Mouse (Mus musculus) hindbrain, embryonic 12.5 days (tissue): Measurements from ENCODE around the gene Uvrag. TPM values are rescaled to one million over a fixed set of nuclear protein-coding genes. Genes with fewer than 3 reads are reported as not detected.
A peak's percentile ranks its signal among the peaks of the same experiment; 100 is the strongest.
"Not testable (repeated sequence)": the region's sequence is repeated elsewhere in the genome, so short reads cannot be mapped to it uniquely, and the experiment has no call there.

Source experiments
- ATAC-seq: fragments of 200-750 bp; cut with Nextera tagmentation; 2 replicates; pipeline ENCODE4 v1.8.0; 2017; ENCODE audit warnings: moderate TSS enrichment; ENCODE audit not compliant: low FRiP score
- H3K27ac ChIP-seq: fragments of 300-500 bp; sonication (generic); 2 replicates; pipeline ENCODE4 v1.5.1; 2016; ENCODE audit warnings: mild to moderate bottlenecking
- H3K27me3 ChIP-seq: fragments of 300-500 bp; sonication (generic); 2 replicates; pipeline ENCODE4 v1.6.1; 2016; ENCODE audit warnings: mild to moderate bottlenecking
- H3K36me3 ChIP-seq: fragments of 300-500 bp; sonication (generic); 2 replicates; pipeline ENCODE4 v1.6.1; 2016; ENCODE audit warnings: mild to moderate bottlenecking
- H3K4me1 ChIP-seq: fragments of 300-500 bp; sonication (generic); 2 replicates; pipeline ENCODE4 v1.6.1; 2016
- H3K4me2 ChIP-seq: fragments of 300-500 bp; sonication (generic); replicated peaks from 2 replicates; pipeline ENCODE4 v1.6.1; 2016; ENCODE audit warnings: mild to moderate bottlenecking
- H3K4me3 ChIP-seq: fragments of 300-500 bp; sonication (generic); 2 replicates; pipeline ENCODE4 v1.5.1; 2016; ENCODE audit warnings: mild to moderate bottlenecking
- H3K9ac ChIP-seq: fragments of 300-500 bp; sonication (generic); 2 replicates; pipeline ENCODE4 v1.6.1; 2016; ENCODE audit warnings: mild to moderate bottlenecking, moderate library complexity
- H3K9me3 ChIP-seq: fragments of 300-500 bp; sonication (generic); replicated peaks from 2 replicates; pipeline ENCODE4 v1.6.1; 2016; ENCODE audit warnings: mild to moderate bottlenecking
- WGBS: fragments of 180-500 bp; shearing (Covaris S2); methylation state at CpG from one replicate; pipeline ENCODE4 v1.1.7; 2016; 5-methylcytosine and 5-hydroxymethylcytosine counted together
- polyA plus RNA-seq: library from polyadenylated mRNA; unstranded; fragments of >200 nt; fragmentation: Nextera tagmentation; extraction: Ambion mirVana; gene quantifications from 2 replicates; pipeline ENCODE4 v1.2.1, GENCODE M21; 2016

The Uvrag gene
- polyA plus RNA-seq, 1 experiment from 2014 or later: 17.7 TPM

- no peaks in the 10 kb centered on the region for H3K27me3 ChIP-seq
- H3K9ac ChIP-seq: no peak overlapping the region
- whole genome bisulfite sequencing: 84% methylated on average over 12 of the region's 12 CpGs
- no peak overlapping the region for H3K27ac ChIP-seq
- no peak for ATAC-seq
- H3K36me3 ChIP-seq: no peaks in the 10 kb centered on the region
- peaks cover 8% of the 10 kb centered on the region for H3K4me1 ChIP-seq
- no peaks in the 10 kb centered on the region for H3K9me3 ChIP-seq
- no peak overlapping the region for H3K4me3 ChIP-seq
- no peak overlapping the region for H3K4me2 ChIP-seq
Measured at GRCm38 (mm10) chr7:98976839-98977457, 164.0 kb downstream of the Uvrag start.

GRCm38 (mm10) chr7:98974590-98974989 lies 166.4 kb downstream of the Uvrag start:
- Histone ChIP-seq H3K9ac (no peak overlapping the region), H3K27ac (no peak overlapping the region), H3K4me3 (no peak overlapping the region), H3K27me3 (no peaks in the 10 kb centered on the region), H3K4me1 (peaks cover 8% of the 10 kb centered on the region), H3K4me2 (no peak overlapping the region), H3K9me3 (no peaks in the 10 kb centered on the region), H3K36me3 (no peaks in the 10 kb centered on the region)
- ATAC-seq: no peak
- 37% methylated on average over 4 of the region's 4 CpGs for WGBS

GRCm38 (mm10) chr7:98970721-98971120 lies 170.2 kb downstream of the Uvrag start:
- Histone ChIP-seq H3K4me2 (no peak overlapping the region), H3K27me3 (0 out of 2 replicates have a peak, but pooled peaks cover 3% of the 10 kb centered on the region), H3K9ac (no peak overlapping the region), H3K9me3 (peaks cover 3% of the 10 kb centered on the region; the same call in 1 of the 2 replicates), H3K4me1 (peaks cover 16% of the 10 kb centered on the region), H3K4me3 (no peak overlapping the region), H3K36me3 (no peaks in the 10 kb centered on the region), H3K27ac (no peak overlapping the region)
- ATAC-seq: no peak
- WGBS: 85% methylated on average over 5 of the region's 5 CpGs

GRCm38 (mm10) chr7:98968741-98969395 lies 172.1 kb downstream of the Uvrag start:
- Histone ChIP-seq H3K4me3 (no peak overlapping the region), H3K4me2 (no peak overlapping the region), H3K9me3 (peaks cover 3% of the 10 kb centered on the region; the same call in 1 of the 2 replicates), H3K4me1 (peaks cover 8% of the 10 kb centered on the region), H3K9ac (no peak overlapping the region), H3K27me3 (0 out of 2 replicates have a peak, but pooled peaks cover 3% of the 10 kb centered on the region), H3K27ac (no peak overlapping the region), H3K36me3 (no peaks in the 10 kb centered on the region)
- WGBS: 69% methylated on average over 8 of the region's 8 CpGs
- no peak for ATAC-seq

GRCm38 (mm10) chr7:98968082-98968674 lies 172.8 kb downstream of the Uvrag start:
- H3K9me3 ChIP-seq: peaks cover 3% of the 10 kb centered on the region; the same call in 1 of the 2 replicates
- peak overlapping the region; percentile 30; the same call in 1 of the 2 replicates for H3K27ac ChIP-seq
- 15% methylated on average over 16 of the region's 16 CpGs for WGBS
- H3K4me1 ChIP-seq: peaks cover 8% of the 10 kb centered on the region
- ATAC-seq: no peak
- no peak overlapping the region for H3K9ac ChIP-seq
- H3K4me3 ChIP-seq: no peak overlapping the region
- H3K4me2 ChIP-seq: peak overlapping the region; percentile 33
- no peaks in the 10 kb centered on the region for H3K36me3 ChIP-seq
- H3K27me3 ChIP-seq: 0 out of 2 replicates have a peak, but pooled peaks cover 3% of the 10 kb centered on the region

GRCm38 (mm10) chr7:98967672-98968071 lies 173.3 kb downstream of the Uvrag start:
- H3K9ac ChIP-seq: no peak overlapping the region
- no peak for ATAC-seq
- no peak overlapping the region for H3K27ac ChIP-seq
- 46% methylated on average over 7 of the region's 7 CpGs for WGBS
- peaks cover 3% of the 10 kb centered on the region; the same call in 1 of the 2 replicates for H3K9me3 ChIP-seq
- peak overlapping the region; percentile 33 for H3K4me2 ChIP-seq
- no peak overlapping the region for H3K4me3 ChIP-seq
- no peaks in the 10 kb centered on the region for H3K36me3 ChIP-seq
- H3K4me1 ChIP-seq: peaks cover 8% of the 10 kb centered on the region
- 0 out of 2 replicates have a peak, but pooled peaks cover 3% of the 10 kb centered on the region for H3K27me3 ChIP-seq

GRCm38 (mm10) chr7:98963581-98963980 lies 177.4 kb downstream of the Uvrag start:
- 95% methylated on average over 13 of the region's 13 CpGs for WGBS
- not testable (repeated sequence) for H3K9me3 ChIP-seq, H3K27ac ChIP-seq, H3K4me1 ChIP-seq, ATAC-seq, H3K36me3 ChIP-seq, H3K4me2 ChIP-seq, H3K4me3 ChIP-seq, H3K9ac ChIP-seq, H3K27me3 ChIP-seq

GRCm38 (mm10) chr7:98962547-98963311 lies 178.2 kb downstream of the Uvrag start:
- Histone ChIP-seq H3K27me3 (no peaks in the 10 kb centered on the region), H3K27ac (no peak overlapping the region)
- WGBS: 39% methylated on average over 13 of the region's 13 CpGs

GRCm38 (mm10) chr7:98962074-98962473 lies 178.9 kb downstream of the Uvrag start:
- ATAC-seq: no peak
- no peak overlapping the region for H3K9ac ChIP-seq
- no peaks in the 10 kb centered on the region for H3K9me3 ChIP-seq
- H3K27me3 ChIP-seq: no peaks in the 10 kb centered on the region
- no peak overlapping the region for H3K27ac ChIP-seq
- no peak overlapping the region for H3K4me3 ChIP-seq
- no peak overlapping the region for H3K4me2 ChIP-seq
- H3K4me1 ChIP-seq: peaks cover 3% of the 10 kb centered on the region; the same call in 1 of the 2 replicates
- H3K36me3 ChIP-seq: no peaks in the 10 kb centered on the region
- WGBS: 81% methylated on average over 11 of the region's 11 CpGs

More at GRCm38 (mm10) chr7:98962547-98963311, 178.2 kb downstream of the Uvrag start:
- H3K4me3 ChIP-seq: no peak overlapping the region
- no peaks in the 10 kb centered on the region for H3K36me3 ChIP-seq
- H3K9me3 ChIP-seq: no peaks in the 10 kb centered on the region
- ATAC-seq: peak; percentile 73
- peaks cover 3% of the 10 kb centered on the region; the same call in 1 of the 2 replicates for H3K4me1 ChIP-seq
- no peak overlapping the region for H3K4me2 ChIP-seq
- H3K9ac ChIP-seq: no peak overlapping the region

GRCm38 (mm10) chr7:98960274-98960673 lies 180.7 kb downstream of the Uvrag start:
- no peak overlapping the region for H3K27ac ChIP-seq
- peaks cover 3% of the 10 kb centered on the region; the same call in 1 of the 2 replicates for H3K4me1 ChIP-seq
- no peaks in the 10 kb centered on the region for H3K27me3 ChIP-seq
- no peak overlapping the region for H3K4me2 ChIP-seq
- H3K9me3 ChIP-seq: no peaks in the 10 kb centered on the region
- ATAC-seq: no peak
- H3K9ac ChIP-seq: no peak overlapping the region
- no peaks in the 10 kb centered on the region for H3K36me3 ChIP-seq
- no peak overlapping the region for H3K4me3 ChIP-seq
- WGBS: 93% methylated on average over 8 of the region's 8 CpGs

- 90% methylated on average over 5 of the region's 5 CpGs for WGBS
- H3K4me3 ChIP-seq: no peak overlapping the region
Measured at GRCm38 (mm10) chr7:98959246-98959645, 181.7 kb downstream of the Uvrag start.

GRCm38 (mm10) chr7:98958172-98958571 lies 182.8 kb downstream of the Uvrag start:
- no peak overlapping the region for H3K27ac ChIP-seq
- WGBS: 30% methylated on average over 11 of the region's 11 CpGs
- ATAC-seq: no peak
- peaks cover 6% of the 10 kb centered on the region; the same call in 1 of the 2 replicates for H3K4me1 ChIP-seq
- no peak overlapping the region for H3K4me2 ChIP-seq
- H3K4me3 ChIP-seq: no peak overlapping the region
- H3K27me3 ChIP-seq: no peaks in the 10 kb centered on the region
- H3K9ac ChIP-seq: no peak overlapping the region
- H3K36me3 ChIP-seq: no peaks in the 10 kb centered on the region
- no peaks in the 10 kb centered on the region for H3K9me3 ChIP-seq

More at GRCm38 (mm10) chr7:98959246-98959645, 181.7 kb downstream of the Uvrag start:
- no peak for ATAC-seq
- H3K27ac ChIP-seq: no peak overlapping the region
- H3K9me3 ChIP-seq: no peaks in the 10 kb centered on the region
- no peaks in the 10 kb centered on the region for H3K27me3 ChIP-seq
- H3K4me2 ChIP-seq: no peak overlapping the region
- no peak overlapping the region for H3K9ac ChIP-seq
- H3K36me3 ChIP-seq: no peaks in the 10 kb centered on the region
- peaks cover 4% of the 10 kb centered on the region; the same call in 1 of the 2 replicates for H3K4me1 ChIP-seq
